Mouse (Mus musculus) CD4-positive, CD25-positive, alpha-beta regulatory T cell, adult 2 months (primary cell): ENCODE measurements around the gene Plac9b.
"Not testable (repeated sequence)": the region's sequence is repeated elsewhere in the genome, so short reads cannot be mapped to it uniquely, and the experiment has no call there.

ENCODE experiments used
- DNase-seq: peaks from one replicate; pipeline ENCODE4 v3.0.0-alpha.2; 2012; ENCODE audit warnings: low read depth, low spot score

The Plac9b gene

GRCm38 (mm10) chr14:26182380-26182779 lies at the start of gene Plac9b:
TSS of gene Plac9b (minus strand) at chr14:26182480.
- not testable (repeated sequence) for DNase-seq

- not testable (repeated sequence) for DNase-seq
These were observed 34.1 kb upstream of the Plac9b start for GRCm38 (mm10) chr14:26216233-26217000.

- DNase-seq, result not testable (repeated sequence)
These were observed 24.6 kb upstream of the Plac9b start, which contains the start of gene Tmem254b for GRCm38 (mm10) chr14:26206926-26207247. TSS of gene Tmem254b (minus strand) at chr14:26207041.

GRCm38 (mm10) chr14:26206197-26206925 lies 24.1 kb upstream of the Plac9b start:
- DNase-seq, result not testable (repeated sequence)

- DNase-seq, result not testable (repeated sequence)
These were observed 15.6 kb upstream of the Plac9b start for GRCm38 (mm10) chr14:26197851-26198250.

- not testable (repeated sequence) for DNase-seq
These were observed 6.1 kb upstream of the Plac9b start for GRCm38 (mm10) chr14:26188361-26188760.

GRCm38 (mm10) chr14:26186638-26187037 lies 4.4 kb upstream of the Plac9b start:
- DNase-seq, result not testable (repeated sequence)

- DNase-seq, result not testable (repeated sequence)
These were observed 620 bp downstream of the Plac9b start for GRCm38 (mm10) chr14:26181660-26182059.

DNA sequence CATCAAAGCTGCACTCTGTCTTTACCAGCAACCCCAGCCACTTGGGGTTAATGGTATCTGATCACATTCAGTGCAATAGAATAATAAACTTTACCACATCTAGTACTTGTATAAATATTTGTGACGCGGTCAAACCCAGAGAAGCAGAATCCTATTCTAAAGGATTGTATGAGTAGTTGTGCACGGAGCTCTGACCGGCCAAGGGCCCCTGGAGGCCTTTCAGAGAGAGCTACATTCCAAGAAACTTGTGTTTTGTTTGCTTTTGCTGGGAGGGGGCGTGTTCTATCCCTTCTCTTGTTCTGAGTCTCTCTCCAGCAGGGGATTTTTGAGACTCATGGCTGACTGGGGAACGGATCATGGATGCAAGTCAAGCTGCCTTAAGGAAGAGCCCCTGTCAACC lies 7.3 kb downstream of the Plac9b start:
- DNase-seq, result not testable (repeated sequence)

DNA sequence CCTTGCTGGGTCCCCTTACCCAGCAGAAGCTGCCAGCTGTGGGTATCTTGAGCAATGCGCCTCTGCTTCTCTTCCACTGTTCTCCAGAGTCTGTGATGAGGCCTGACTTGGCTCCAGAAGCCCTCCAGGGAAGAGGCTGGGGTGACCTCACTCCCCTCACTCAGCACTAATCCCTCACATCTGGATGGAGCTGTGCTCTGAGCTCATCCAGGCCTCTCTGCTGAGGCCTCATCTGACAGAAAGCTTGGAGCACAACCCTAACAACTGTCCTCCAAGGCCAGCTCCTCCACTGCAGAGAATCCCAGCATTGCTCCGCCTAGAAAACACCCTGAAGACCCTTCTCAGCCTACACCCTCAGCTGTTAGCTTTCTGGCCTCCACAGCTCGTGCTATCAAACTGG lies 8.3 kb downstream of the Plac9b start:
- not testable (repeated sequence) for DNase-seq

DNA sequence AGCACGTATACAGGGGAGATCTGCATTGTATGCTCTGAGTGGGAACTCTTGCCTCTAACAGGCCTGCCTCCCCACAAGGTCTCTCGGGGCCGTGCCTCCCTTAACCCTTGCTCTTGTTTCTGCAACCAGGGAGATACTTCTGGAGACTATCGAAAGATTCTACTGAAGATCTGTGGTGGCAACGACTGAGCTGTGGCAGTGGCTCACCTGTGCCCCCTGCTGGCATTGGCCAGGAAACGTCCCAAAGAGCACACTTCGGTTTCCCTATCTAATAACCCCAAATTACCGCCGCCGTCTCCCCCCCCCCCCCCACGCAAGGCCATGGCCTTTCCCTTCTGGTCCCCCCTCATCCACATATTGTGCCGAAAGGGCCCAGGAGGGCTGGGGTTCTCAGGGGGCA lies 17.0 kb downstream of the Plac9b start:
- DNase-seq, result not testable (repeated sequence)

GRCm38 (mm10) chr14:26162423-26162822 lies 19.9 kb downstream of the Plac9b start:
- not testable (repeated sequence) for DNase-seq

GRCm38 (mm10) chr14:26161156-26161555 lies 21.1 kb downstream of the Plac9b start:
- DNase-seq, result not testable (repeated sequence)

DNA sequence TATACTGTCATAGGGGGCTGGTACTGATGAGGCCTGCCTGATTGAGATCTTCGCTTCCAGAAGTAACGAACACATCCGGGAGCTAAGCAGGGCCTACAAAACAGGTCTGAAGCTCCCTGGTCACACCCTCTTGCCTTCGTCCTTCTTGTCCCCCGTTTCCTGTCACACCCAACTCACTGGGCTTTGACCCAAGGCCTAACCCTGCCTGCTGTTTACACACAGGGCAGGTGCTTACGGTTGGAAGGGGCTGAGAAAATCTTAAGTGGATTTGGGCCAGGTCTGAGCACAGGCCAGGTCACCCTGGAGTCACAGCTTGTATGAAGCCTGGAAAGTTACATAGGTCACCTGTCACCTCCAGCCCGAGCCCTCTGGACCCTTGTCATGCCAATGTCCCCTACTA lies 26.2 kb downstream of the Plac9b start:
- not testable (repeated sequence) for DNase-seq

- DNase-seq, result not testable (repeated sequence)
These were observed 35.2 kb downstream of the Plac9b start for GRCm38 (mm10) chr14:26147095-26147494.

- DNase-seq, result not testable (repeated sequence)
These were observed 63.2 kb downstream of the Plac9b start for GRCm38 (mm10) chr14:26119095-26119494.

DNA sequence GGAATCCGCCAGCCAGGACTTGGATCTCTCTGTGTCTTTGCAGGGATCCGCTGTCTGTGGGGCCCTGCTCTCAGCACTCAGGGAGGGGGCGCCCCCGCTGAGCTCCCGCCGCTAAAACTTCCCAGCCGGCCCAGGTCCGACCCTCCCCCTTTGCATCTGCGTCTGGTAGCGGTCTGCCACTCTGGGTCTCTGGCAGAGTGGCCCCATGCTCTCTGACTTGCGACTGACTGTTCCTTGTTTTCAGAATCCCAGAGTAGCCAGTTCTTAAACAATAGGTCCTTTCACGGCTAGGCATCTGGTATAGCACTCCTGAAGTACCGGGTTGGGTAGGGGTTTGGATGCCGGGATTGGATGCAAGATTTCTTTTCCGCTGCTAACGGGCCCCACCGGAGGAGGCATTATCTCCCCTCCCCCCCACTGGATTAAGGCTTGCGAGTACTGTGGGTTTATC lies 63.7 kb downstream of the Plac9b start:
- DNase-seq, result not testable (repeated sequence)

- DNase-seq, result not testable (repeated sequence)
These were observed 64.1 kb downstream of the Plac9b start, which contains the start of gene Duxbl2 for GRCm38 (mm10) chr14:26118150-26118549. TSS of gene Duxbl2 (plus strand) at chr14:26118349.
